Mouse (Mus musculus): ENCODE measurements around the gene Cchcr1. TPM values are rescaled to one million over a fixed set of nuclear protein-coding genes. Genes with fewer than 3 reads are reported as not detected.
A peak's percentile ranks its signal among the peaks of the same experiment; 100 is the strongest.

The Cchcr1 gene
- polyA plus RNA-seq, 1 experiment from 2014 or later, result 17.3 TPM

DNA sequence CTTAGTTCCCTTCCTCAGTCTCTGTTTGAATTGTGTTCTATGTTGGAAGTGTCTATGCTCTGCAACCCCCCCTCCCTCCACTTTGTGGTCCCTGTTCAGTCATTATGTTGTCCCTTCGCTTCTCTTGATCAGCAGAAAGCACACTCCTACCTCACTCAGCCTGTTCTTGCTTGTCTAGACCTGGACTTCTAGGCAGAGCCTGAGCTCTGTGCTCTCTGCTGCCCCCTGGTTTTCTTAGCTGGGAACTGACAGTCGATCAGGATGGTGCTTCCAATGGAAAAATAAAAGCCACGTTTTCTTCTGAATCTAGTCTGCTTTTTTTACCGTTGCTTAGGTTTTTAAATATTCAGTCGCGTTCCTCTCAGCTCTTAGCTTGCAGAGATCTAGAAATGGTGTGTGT lies 17.4 kb downstream of the Cchcr1 start:
- Histone ChIP-seq H3K27me3 (ENCODE audit: insufficient read depth, low read length) (no peaks in the 10 kb centered on the region), H3K36me3 (ENCODE audit: insufficient read depth, low read length) (peaks cover 12% of the 10 kb centered on the region; the same call in 1 of the 2 replicates), H3K9ac (replicated peaks; ENCODE audit: low read length) (no peak overlapping the region), H3K4me2 (replicated peaks; ENCODE audit: low read depth, low read length) (no peak overlapping the region), H3K27ac (ENCODE audit: low read length) (no peak overlapping the region), H3K4me3 (ENCODE audit: low read length) (no peak overlapping the region), H3K9me3 (ENCODE audit: low read length) (no peaks in the 10 kb centered on the region), H3K4me1 (ENCODE audit: insufficient read depth, low read length) (peaks cover 6% of the 10 kb centered on the region; the same call in 1 of the 2 replicates)
- WGBS, result 9% methylated on average over 6 of the region's 6 CpGs
- peak; percentile 60 for ATAC-seq (ENCODE audit: low FRiP score, low TSS enrichment)

DNA sequence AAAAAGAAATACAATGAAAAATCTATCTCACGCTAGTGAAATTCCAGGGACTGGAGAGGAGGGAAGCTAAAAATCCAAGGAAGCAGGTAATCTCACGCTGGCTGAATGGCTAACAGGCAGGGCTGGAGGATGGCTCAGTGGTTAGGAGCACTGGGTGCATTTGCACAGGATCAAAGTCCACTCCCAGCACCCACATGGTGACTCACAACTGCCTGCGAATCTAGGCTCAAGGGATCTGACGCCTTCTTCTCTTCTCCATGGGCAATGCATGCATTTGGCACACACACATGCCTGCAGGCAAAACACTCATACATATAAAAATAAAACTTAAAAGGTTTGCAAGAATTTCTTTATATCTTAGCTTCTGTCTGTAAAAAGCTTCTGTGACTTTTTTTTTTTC lies 20.5 kb downstream of the Cchcr1 start:
- no peak overlapping the region for H3K4me2 ChIP-seq (replicated peaks; ENCODE audit: low read depth, low read length)
- H3K36me3 ChIP-seq (ENCODE audit: insufficient read depth, low read length), result no peaks in the 10 kb centered on the region
- H3K4me3 ChIP-seq (ENCODE audit: low read length), result no peak overlapping the region
- no peak overlapping the region for H3K27ac ChIP-seq (ENCODE audit: low read length)
- H3K27me3 ChIP-seq (ENCODE audit: insufficient read depth, low read length), result no peaks in the 10 kb centered on the region
- 85% methylated on average over 4 of the region's 4 CpGs for WGBS
- peaks cover 3% of the 10 kb centered on the region; the same call in 1 of the 2 replicates for H3K4me1 ChIP-seq (ENCODE audit: insufficient read depth, low read length)
- no peak overlapping the region for H3K9ac ChIP-seq (replicated peaks; ENCODE audit: low read length)
- no peak for ATAC-seq (ENCODE audit: low FRiP score, low TSS enrichment)
- no peaks in the 10 kb centered on the region for H3K9me3 ChIP-seq (ENCODE audit: low read length)

GRCm38 (mm10) chr17:35538476-35538875 lies 21.6 kb downstream of the Cchcr1 start:
- Histone ChIP-seq H3K4me2 (replicated peaks; ENCODE audit: low read depth, low read length) (no peak overlapping the region), H3K9ac (replicated peaks; ENCODE audit: low read length) (no peak overlapping the region), H3K27me3 (ENCODE audit: insufficient read depth, low read length) (no peaks in the 10 kb centered on the region), H3K36me3 (ENCODE audit: insufficient read depth, low read length) (no peaks in the 10 kb centered on the region), H3K4me3 (ENCODE audit: low read length) (no peak overlapping the region), H3K9me3 (ENCODE audit: low read length) (no peaks in the 10 kb centered on the region), H3K4me1 (ENCODE audit: insufficient read depth, low read length) (no peaks in the 10 kb centered on the region), H3K27ac (ENCODE audit: low read length) (no peak overlapping the region)
- 93% methylated on average over 1 of the region's 1 CpGs for WGBS
- no peak for ATAC-seq (ENCODE audit: low FRiP score, low TSS enrichment)

DNA sequence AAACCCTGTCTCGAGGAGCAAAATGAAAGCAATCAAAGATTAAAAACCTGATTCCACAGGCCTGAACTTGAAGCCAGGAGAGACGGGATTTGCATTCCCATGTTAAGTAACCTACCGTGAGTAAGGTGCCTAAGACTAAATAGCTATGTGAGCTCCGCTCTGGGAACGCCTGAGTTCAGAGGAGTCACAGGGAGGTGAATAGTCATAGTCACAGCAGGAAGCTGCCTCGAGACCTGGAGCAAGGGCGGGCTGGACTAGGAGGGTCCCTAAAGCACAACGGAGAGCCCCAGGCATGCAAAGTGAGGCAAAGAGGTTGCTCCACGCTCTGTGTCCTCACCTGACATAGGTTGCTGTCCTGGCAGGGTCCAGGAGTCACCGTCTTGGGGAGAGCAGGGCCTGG lies 22.6 kb downstream of the Cchcr1 start:
- no peaks in the 10 kb centered on the region for H3K4me1 ChIP-seq (ENCODE audit: insufficient read depth, low read length)
- no peaks in the 10 kb centered on the region for H3K27me3 ChIP-seq (ENCODE audit: insufficient read depth, low read length)
- ATAC-seq (ENCODE audit: low FRiP score, low TSS enrichment), result no peak
- no peak overlapping the region for H3K4me3 ChIP-seq (ENCODE audit: low read length)
- H3K27ac ChIP-seq (ENCODE audit: low read length), result no peak overlapping the region
- H3K4me2 ChIP-seq (replicated peaks; ENCODE audit: low read depth, low read length), result no peak overlapping the region
- 54% methylated on average over 10 of the region's 10 CpGs for WGBS
- no peaks in the 10 kb centered on the region for H3K9me3 ChIP-seq (ENCODE audit: low read length)
- no peaks in the 10 kb centered on the region for H3K36me3 ChIP-seq (ENCODE audit: insufficient read depth, low read length)
- H3K9ac ChIP-seq (replicated peaks; ENCODE audit: low read length), result no peak overlapping the region

DNA sequence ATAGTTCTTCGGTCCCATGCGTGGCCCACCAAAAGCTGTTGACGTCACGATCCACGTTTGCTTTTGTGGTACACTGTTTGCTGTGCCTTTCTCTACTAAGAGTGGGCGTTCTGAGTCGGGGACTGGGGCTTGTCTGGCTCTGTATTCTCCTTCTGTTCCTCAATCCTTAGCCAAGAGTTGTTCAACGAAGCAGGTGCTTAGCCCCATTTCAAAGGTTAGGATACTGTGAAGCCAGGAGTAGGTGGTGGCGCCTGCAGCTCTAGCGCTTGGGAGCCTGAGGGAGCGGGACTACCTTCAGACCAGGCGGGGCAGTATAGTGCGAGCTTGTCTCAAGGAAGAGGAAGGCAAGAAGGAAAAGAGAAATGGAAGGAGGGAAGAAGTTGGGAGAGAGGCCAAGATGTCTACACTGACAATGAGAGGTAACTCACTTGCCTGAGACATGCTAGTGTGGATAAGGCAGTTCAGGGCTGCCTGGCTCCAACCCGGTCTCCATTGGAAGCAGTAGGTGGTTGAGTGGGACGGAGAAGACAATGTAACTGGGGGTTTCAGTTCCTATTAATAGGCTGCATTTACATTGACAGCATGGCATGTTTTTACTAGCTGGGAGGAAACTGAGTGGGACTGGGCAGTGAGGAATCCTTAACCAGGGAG lies 26.0 kb downstream of the Cchcr1 start:
- Histone ChIP-seq H3K9ac (replicated peaks; ENCODE audit: low read length) (no peak overlapping the region), H3K4me1 (ENCODE audit: insufficient read depth, low read length) (0 out of 2 replicates have a peak, but pooled peaks cover 5% of the 10 kb centered on the region), H3K36me3 (ENCODE audit: insufficient read depth, low read length) (no peaks in the 10 kb centered on the region), H3K4me2 (replicated peaks; ENCODE audit: low read depth, low read length) (no peak overlapping the region), H3K4me3 (ENCODE audit: low read length) (no peak overlapping the region), H3K27me3 (ENCODE audit: insufficient read depth, low read length) (no peaks in the 10 kb centered on the region), H3K9me3 (ENCODE audit: low read length) (no peaks in the 10 kb centered on the region), H3K27ac (ENCODE audit: low read length) (no peak overlapping the region)
- WGBS, result 85% methylated on average over 15 of the region's 15 CpGs
- no peak for ATAC-seq (ENCODE audit: low FRiP score, low TSS enrichment)

GRCm38 (mm10) chr17:35543412-35543861 lies 26.5 kb downstream of the Cchcr1 start:
- H3K27me3 ChIP-seq (ENCODE audit: insufficient read depth, low read length), result no peaks in the 10 kb centered on the region
- H3K36me3 ChIP-seq (ENCODE audit: insufficient read depth, low read length), result no peaks in the 10 kb centered on the region
- H3K27ac ChIP-seq (ENCODE audit: low read length), result no peak overlapping the region
- ATAC-seq (ENCODE audit: low FRiP score, low TSS enrichment), result no peak
- no peak overlapping the region for H3K9ac ChIP-seq (replicated peaks; ENCODE audit: low read length)
- no peak overlapping the region for H3K4me3 ChIP-seq (ENCODE audit: low read length)
- no peaks in the 10 kb centered on the region for H3K9me3 ChIP-seq (ENCODE audit: low read length)
- WGBS, result 59% methylated on average over 14 of the region's 14 CpGs
- H3K4me2 ChIP-seq (replicated peaks; ENCODE audit: low read depth, low read length), result no peak overlapping the region
- 0 out of 2 replicates have a peak, but pooled peaks cover 5% of the 10 kb centered on the region for H3K4me1 ChIP-seq (ENCODE audit: insufficient read depth, low read length)

DNA sequence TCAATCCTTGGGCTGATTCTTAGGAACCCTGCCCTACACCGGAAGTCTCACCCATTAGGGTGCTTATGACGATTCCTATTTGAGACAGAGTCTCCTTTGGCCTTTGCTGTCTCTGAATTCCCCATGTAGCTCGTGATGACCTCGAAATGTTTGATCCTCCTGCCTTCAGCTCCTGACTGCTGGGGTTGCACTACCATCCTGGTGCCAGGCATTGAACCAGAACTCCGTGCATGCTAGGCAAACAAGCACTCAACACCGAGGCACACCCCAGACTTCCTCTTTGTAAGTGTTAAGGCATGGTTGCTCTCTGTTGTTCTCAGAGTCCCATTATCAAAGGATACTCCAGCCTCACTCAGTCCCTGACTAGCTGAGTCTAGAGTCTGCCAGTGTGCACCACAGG lies 27.1 kb downstream of the Cchcr1 start:
- Histone ChIP-seq H3K9me3 (ENCODE audit: low read length) (no peaks in the 10 kb centered on the region), H3K36me3 (ENCODE audit: insufficient read depth, low read length) (no peaks in the 10 kb centered on the region), H3K4me1 (ENCODE audit: insufficient read depth, low read length) (0 out of 2 replicates have a peak, but pooled peaks cover 5% of the 10 kb centered on the region), H3K27ac (ENCODE audit: low read length) (no peak overlapping the region), H3K4me2 (replicated peaks; ENCODE audit: low read depth, low read length) (no peak overlapping the region), H3K27me3 (ENCODE audit: insufficient read depth, low read length) (no peaks in the 10 kb centered on the region), H3K9ac (replicated peaks; ENCODE audit: low read length) (no peak overlapping the region), H3K4me3 (ENCODE audit: low read length) (no peak overlapping the region)
- 74% methylated on average over 6 of the region's 6 CpGs for WGBS
- ATAC-seq (ENCODE audit: low FRiP score, low TSS enrichment), result no peak

DNA sequence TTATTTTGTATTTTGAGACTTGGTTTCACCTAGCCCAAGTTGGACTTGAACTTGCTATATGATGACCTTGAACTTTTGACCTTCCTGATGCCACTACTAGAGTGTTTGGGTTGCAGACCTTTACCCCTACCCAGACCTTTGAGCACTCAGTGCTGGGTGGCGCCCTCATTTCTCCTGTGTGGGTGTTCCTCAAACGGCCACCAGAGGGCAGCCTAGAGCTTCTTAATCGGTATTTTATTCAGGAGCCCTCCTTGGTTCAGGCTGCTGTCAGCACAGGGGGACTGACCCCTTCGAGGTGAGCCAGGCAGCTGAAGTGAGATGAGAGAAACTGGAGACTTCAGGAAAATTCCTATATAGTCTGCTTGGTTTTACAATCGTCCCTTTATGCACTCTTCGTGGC lies 27.8 kb downstream of the Cchcr1 start:
- ATAC-seq (ENCODE audit: low FRiP score, low TSS enrichment), result peak; percentile 40; the same call in 1 of the 2 replicates
- H3K27me3 ChIP-seq (ENCODE audit: insufficient read depth, low read length), result no peaks in the 10 kb centered on the region
- H3K4me1 ChIP-seq (ENCODE audit: insufficient read depth, low read length), result peaks cover 10% of the 10 kb centered on the region
- H3K9me3 ChIP-seq (ENCODE audit: low read length), result no peaks in the 10 kb centered on the region
- no peak overlapping the region for H3K9ac ChIP-seq (replicated peaks; ENCODE audit: low read length)
- H3K27ac ChIP-seq (ENCODE audit: low read length), result no peak overlapping the region
- H3K36me3 ChIP-seq (ENCODE audit: insufficient read depth, low read length), result no peaks in the 10 kb centered on the region
- 39% methylated on average over 6 of the region's 6 CpGs for WGBS
- H3K4me3 ChIP-seq (ENCODE audit: low read length), result no peak overlapping the region
- H3K4me2 ChIP-seq (replicated peaks; ENCODE audit: low read depth, low read length), result no peak overlapping the region

- no peak overlapping the region for H3K4me3 ChIP-seq (ENCODE audit: low read length)
- H3K27me3 ChIP-seq (ENCODE audit: insufficient read depth, low read length), result no peaks in the 10 kb centered on the region
- H3K9ac ChIP-seq (replicated peaks; ENCODE audit: low read length), result no peak overlapping the region
- peaks cover 13% of the 10 kb centered on the region for H3K4me1 ChIP-seq (ENCODE audit: insufficient read depth, low read length)
- no peaks in the 10 kb centered on the region for H3K9me3 ChIP-seq (ENCODE audit: low read length)
- H3K27ac ChIP-seq (ENCODE audit: low read length), result no peak overlapping the region
- no peaks in the 10 kb centered on the region for H3K36me3 ChIP-seq (ENCODE audit: insufficient read depth, low read length)
- WGBS, result 60% methylated on average over 2 of the region's 2 CpGs
- ATAC-seq (ENCODE audit: low FRiP score, low TSS enrichment), result no peak
- no peak overlapping the region for H3K4me2 ChIP-seq (replicated peaks; ENCODE audit: low read depth, low read length)
Measured at GRCm38 (mm10) chr17:35547465-35547864, 30.6 kb downstream of the Cchcr1 start.

DNA sequence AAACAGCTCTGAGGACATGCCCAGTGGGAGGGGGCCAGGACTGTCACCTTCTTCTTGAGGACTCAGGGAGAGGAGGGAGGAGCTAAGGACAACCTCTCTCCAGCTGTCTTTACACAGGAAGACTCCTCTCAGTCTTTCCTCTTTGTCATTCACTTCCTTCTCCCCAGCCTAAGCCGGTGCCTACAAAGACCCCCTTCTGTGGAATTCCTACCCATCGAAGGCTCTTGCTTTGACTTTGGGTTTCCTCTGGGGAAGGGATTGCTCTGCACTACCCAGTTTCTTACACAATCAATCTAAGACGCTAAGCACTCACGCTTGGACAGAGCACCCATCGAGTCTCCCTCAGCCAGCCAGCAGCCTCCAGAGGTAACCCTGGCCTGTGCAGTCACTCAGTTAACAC lies 31.7 kb downstream of the Cchcr1 start:
- Histone ChIP-seq H3K4me3 (ENCODE audit: low read length) (no peak overlapping the region), H3K27me3 (ENCODE audit: insufficient read depth, low read length) (no peaks in the 10 kb centered on the region), H3K4me1 (ENCODE audit: insufficient read depth, low read length) (peaks cover 13% of the 10 kb centered on the region), H3K9ac (replicated peaks; ENCODE audit: low read length) (no peak overlapping the region), H3K9me3 (ENCODE audit: low read length) (no peaks in the 10 kb centered on the region), H3K27ac (ENCODE audit: low read length) (no peak overlapping the region), H3K4me2 (replicated peaks; ENCODE audit: low read depth, low read length) (no peak overlapping the region), H3K36me3 (ENCODE audit: insufficient read depth, low read length) (no peaks in the 10 kb centered on the region)
- no peak for ATAC-seq (ENCODE audit: low FRiP score, low TSS enrichment)
- WGBS, result 24% methylated on average over 5 of the region's 5 CpGs

Measured in kidney, embryonic 16.5 days (tissue).